Mouse (Mus musculus) stomach, postnatal 0 days (tissue): ENCODE results near the gene Slc30a4. TPM values are rescaled to one million over a fixed set of nuclear protein-coding genes. Genes with fewer than 3 reads are reported as not detected.
A peak's percentile ranks its signal among the peaks of the same experiment; 100 is the strongest.

Source experiments
- ATAC-seq: fragments of 200-750 bp; cut with Nextera tagmentation; 2 replicates; pipeline ENCODE4 v1.8.0; 2017; ENCODE audit not compliant: low FRiP score, low TSS enrichment
- DNase-seq: peaks from one replicate; pipeline ENCODE4 v3.0.0-alpha.2; 2016; ENCODE audit warnings: low spot score
- H3K27ac ChIP-seq: fragments of 300-500 bp; sonication (generic); replicated peaks from 2 replicates; pipeline ENCODE4 v1.5.1; 2014; ENCODE audit warnings: mild to moderate bottlenecking, control low read depth
- H3K27me3 ChIP-seq: fragments of 300-500 bp; sonication (generic); 2 replicates; pipeline ENCODE4 v1.6.1; 2014; ENCODE audit warnings: low read length; ENCODE audit not compliant: control insufficient read depth, insufficient read depth
- H3K36me3 ChIP-seq: fragments of 300-500 bp; sonication (generic); 2 replicates; pipeline ENCODE4 v1.6.1; 2014; ENCODE audit warnings: low read length, mixed read lengths; ENCODE audit not compliant: control insufficient read depth, insufficient read depth
- H3K4me1 ChIP-seq: fragments of 300-500 bp; sonication (generic); replicated peaks from 2 replicates; pipeline ENCODE4 v1.6.1; 2014; ENCODE audit warnings: antibody characterized with exemption; ENCODE audit not compliant: control insufficient read depth, insufficient read depth
- H3K4me2 ChIP-seq: fragments of 300-500 bp; sonication (generic); replicated peaks from 2 replicates; pipeline ENCODE4 v1.6.1; 2014; ENCODE audit warnings: low read depth, mild to moderate bottlenecking, control low read depth, moderate library complexity
- H3K4me3 ChIP-seq: fragments of 300-500 bp; sonication (generic); 2 replicates; pipeline ENCODE4 v1.5.1; 2014; ENCODE audit warnings: low read depth, low read length, control low read depth
- H3K9ac ChIP-seq: fragments of 300-500 bp; sonication (generic); 2 replicates; pipeline ENCODE4 v1.6.1; 2014; ENCODE audit warnings: mild to moderate bottlenecking, low read length, control low read depth, mixed read lengths
- H3K9me3 ChIP-seq: fragments of 300-500 bp; sonication (generic); 2 replicates; pipeline ENCODE4 v1.6.1; 2016; ENCODE audit warnings: low read length; ENCODE audit not compliant: control insufficient read depth
- CTCF ChIP-seq: IDR thresholded peaks from 2 replicates; pipeline ENCODE4 v1.5.1; 2016; ENCODE audit warnings: antibody characterized with exemption, low read depth, mild to moderate bottlenecking, moderate library complexity
- EP300 ChIP-seq: optimal IDR thresholded peaks from 2 replicates; pipeline ENCODE3; 2016; ENCODE audit warnings: antibody characterized with exemption
- WGBS: fragments of 180-500 bp; shearing (Covaris S2); extraction: QIAGEN DNeasy Blood & Tissue Kit; methylation state at CpG from one replicate; pipeline ENCODE4 v1.1.7; 2014; 5-methylcytosine and 5-hydroxymethylcytosine counted together
- polyA plus RNA-seq: library from polyadenylated mRNA; unstranded; fragments of >200 nt; fragmentation: Nextera tagmentation; extraction: Ambion mirVana; gene quantifications from 2 replicates; pipeline ENCODE4 v1.2.1, GENCODE M21; 2015

Slc30a4 gene
- polyA plus RNA-seq, 1 experiment from 2014 or later = 9.5 TPM

GRCm38 (mm10) chr2:122711911-122712310 is 9.4 kb upstream of the Slc30a4 start:
- H3K27me3 ChIP-seq = no peaks in the 10 kb centered on the region
- no peak overlapping the region for H3K9ac ChIP-seq
- DNase-seq = no peak
- H3K4me2 ChIP-seq = no peak overlapping the region
- no peak overlapping the region for H3K4me3 ChIP-seq
- TF ChIP-seq EP300 = no peak
- TF ChIP-seq CTCF = no peak
- 73% methylated on average over 3 of the region's 3 CpGs for WGBS
- no peaks in the 10 kb centered on the region for H3K36me3 ChIP-seq
- H3K9me3 ChIP-seq = no peaks in the 10 kb centered on the region
- H3K27ac ChIP-seq = no peak overlapping the region
- no peaks in the 10 kb centered on the region for H3K4me1 ChIP-seq
- ATAC-seq = no peak

GRCm38 (mm10) chr2:122709156-122709555 is 6.7 kb upstream of the Slc30a4 start:
- WGBS = 67% methylated on average over 1 of the region's 1 CpGs
- H3K4me3 ChIP-seq = no peak overlapping the region
- no peak for TF ChIP-seq EP300
- TF ChIP-seq CTCF = no peak
- H3K27me3 ChIP-seq = no peaks in the 10 kb centered on the region
- H3K36me3 ChIP-seq = no peaks in the 10 kb centered on the region
- H3K27ac ChIP-seq = no peak overlapping the region
- H3K4me2 ChIP-seq = no peak overlapping the region
- no peaks in the 10 kb centered on the region for H3K9me3 ChIP-seq
- ATAC-seq = no peak
- no peaks in the 10 kb centered on the region for H3K4me1 ChIP-seq
- DNase-seq = no peak
- H3K9ac ChIP-seq = no peak overlapping the region

- Histone ChIP-seq H3K36me3 (no peaks in the 10 kb centered on the region), H3K4me3 (no peak overlapping the region), H3K4me1 (no peaks in the 10 kb centered on the region), H3K4me2 (no peak overlapping the region), H3K9ac (no peak overlapping the region), H3K27me3 (no peaks in the 10 kb centered on the region), H3K9me3 (no peaks in the 10 kb centered on the region), H3K27ac (0 out of 2 replicates have a peak overlapping the region, but pooled peaks have one; percentile 6)
- ATAC-seq (peak; percentile 91), DNase-seq (peak; percentile 87)
- no peak for TF ChIP-seq CTCF
- no peak for TF ChIP-seq EP300
- WGBS = 37% methylated on average over 3 of the region's 3 CpGs
Observed at GRCm38 (mm10) chr2:122708080-122708479, 5.6 kb upstream of the Slc30a4 start.

GRCm38 (mm10) chr2:122704572-122704971 is 2.1 kb upstream of the Slc30a4 start:
- Histone ChIP-seq H3K27ac (no peak overlapping the region), H3K27me3 (no peaks in the 10 kb centered on the region), H3K9me3 (no peaks in the 10 kb centered on the region), H3K4me3 (no peak overlapping the region), H3K9ac (no peak overlapping the region), H3K4me1 (0 out of 2 replicates have a peak, but pooled peaks cover 2% of the 10 kb centered on the region), H3K4me2 (no peak overlapping the region), H3K36me3 (no peaks in the 10 kb centered on the region)
- WGBS = 33% methylated on average over 2 of the region's 2 CpGs
- TF ChIP-seq CTCF (no peak), EP300 (no peak)
- ATAC-seq (no peak), DNase-seq (no peak)

GRCm38 (mm10) chr2:122701871-122702180 is 637 bp downstream of the Slc30a4 start:
- ATAC-seq (no peak), DNase-seq (no peak)
- Histone ChIP-seq H3K9me3 (no peaks in the 10 kb centered on the region), H3K4me1 (0 out of 2 replicates have a peak, but pooled peaks cover 2% of the 10 kb centered on the region), H3K36me3 (no peaks in the 10 kb centered on the region), H3K4me3 (peak overlapping the region; percentile 72), H3K4me2 (peak overlapping the region; percentile 64), H3K27ac (peak overlapping the region; percentile 86), H3K9ac (peak overlapping the region; percentile 85), H3K27me3 (no peaks in the 10 kb centered on the region)
- TF ChIP-seq EP300 = no peak
- no peak for TF ChIP-seq CTCF
- WGBS = under 1% methylated on average over 15 of the region's 15 CpGs

- TF ChIP-seq EP300 (no peak), CTCF (no peak)
- Histone ChIP-seq H3K27ac (no peak overlapping the region), H3K36me3 (no peaks in the 10 kb centered on the region), H3K27me3 (no peaks in the 10 kb centered on the region), H3K4me2 (peak overlapping the region; percentile 64), H3K4me3 (peak overlapping the region; percentile 72), H3K9ac (no peak overlapping the region), H3K4me1 (0 out of 2 replicates have a peak, but pooled peaks cover 2% of the 10 kb centered on the region), H3K9me3 (no peaks in the 10 kb centered on the region)
- ATAC-seq = no peak
- WGBS = 56% methylated on average over 8 of the region's 8 CpGs
- DNase-seq = no peak
Observed at GRCm38 (mm10) chr2:122701012-122701411, 1.5 kb downstream of the Slc30a4 start.
